Mouse (Mus musculus) adrenal gland, adult 8-10 months (tissue): ENCODE measurements around the gene Ensa. TPM values are rescaled to one million over a fixed set of nuclear protein-coding genes. Genes with fewer than 3 reads are reported as not detected.
"Not testable (repeated sequence)": the region's sequence is repeated elsewhere in the genome, so short reads cannot be mapped to it uniquely, and the experiment has no call there.

Source experiments
- DNase-seq: peaks from one replicate; pipeline ENCODE4 v3.0.0; 2022
- total RNA-seq, 4 experiments: library from RNA; stranded (reverse); gene quantifications; 2 replicates each; pipeline ENCODE4 v1.2.4; 2022

The Ensa gene
- 100 to 1,000 TPM; 102 to 141 (median 119) TPM for total RNA-seq

GRCm38 (mm10) chr3:95624628-95625503 is at the start of gene Ensa:
Gene Ensa (plus strand): TSS chr3:95624993.
- DNase-seq, result peak; percentile 98

- no peak for DNase-seq
These were observed 36.8 kb upstream of the Ensa start for GRCm38 (mm10) chr3:95587754-95588603.

GRCm38 (mm10) chr3:95588604-95589086 is 36.1 kb upstream of the Ensa start, which contains the start of gene Golph3l:
Gene Golph3l (plus strand): TSS chr3:95588934.
- peak; percentile 97 for DNase-seq

GRCm38 (mm10) chr3:95598734-95599133 is 26.1 kb upstream of the Ensa start:
- no peak for DNase-seq

GRCm38 (mm10) chr3:95601287-95601686 is 23.5 kb upstream of the Ensa start:
- DNase-seq, result no peak

- DNase-seq, result no peak
These were observed 18.7 kb upstream of the Ensa start for GRCm38 (mm10) chr3:95606096-95606495.

GRCm38 (mm10) chr3:95609195-95609594 is 15.6 kb upstream of the Ensa start:
- no peak for DNase-seq

GRCm38 (mm10) chr3:95613996-95614395 is 10.8 kb upstream of the Ensa start:
- no peak for DNase-seq

- no peak for DNase-seq
These were observed 6.3 kb upstream of the Ensa start for GRCm38 (mm10) chr3:95618511-95618910.

GRCm38 (mm10) chr3:95621241-95621640 is 3.6 kb upstream of the Ensa start:
- DNase-seq, result no peak

- not testable (repeated sequence) for DNase-seq
These were observed 2.4 kb upstream of the Ensa start for GRCm38 (mm10) chr3:95622421-95622820.

GRCm38 (mm10) chr3:95623551-95623950 is 1.2 kb upstream of the Ensa start:
- no peak for DNase-seq

- DNase-seq, result not testable (repeated sequence)
These were observed 740 bp upstream of the Ensa start for GRCm38 (mm10) chr3:95623991-95624515.

- no peak for DNase-seq
These were observed 3.0 kb downstream of the Ensa start for GRCm38 (mm10) chr3:95627763-95628162.

- DNase-seq, result peak; percentile 58
These were observed 5.0 kb downstream of the Ensa start for GRCm38 (mm10) chr3:95629755-95630154.

GRCm38 (mm10) chr3:95630856-95631255 is 6.1 kb downstream of the Ensa start:
- DNase-seq, result no peak

- DNase-seq, result no peak
These were observed 6.5 kb downstream of the Ensa start for GRCm38 (mm10) chr3:95631304-95631703.

- DNase-seq, result no peak
These were observed 8.1 kb downstream of the Ensa start for GRCm38 (mm10) chr3:95632648-95633588.

- DNase-seq, result no peak
These were observed 10.8 kb downstream of the Ensa start for GRCm38 (mm10) chr3:95635636-95636035.

GRCm38 (mm10) chr3:95636072-95636471 is 11.3 kb downstream of the Ensa start:
- no peak for DNase-seq

- no peak for DNase-seq
These were observed 14.9 kb downstream of the Ensa start for GRCm38 (mm10) chr3:95639694-95640093.

- no peak for DNase-seq
These were observed 18.3 kb downstream of the Ensa start for GRCm38 (mm10) chr3:95643097-95643496.
